Mouse (Mus musculus) embryonic facial prominence, embryonic 11.5 days (tissue): ENCODE measurements around the gene Pmvk. TPM values are rescaled to one million over a fixed set of nuclear protein-coding genes. Genes with fewer than 3 reads are reported as not detected.

Experiments used
- ATAC-seq: fragments of 200-750 bp; cut with Nextera tagmentation; replicated peaks from 2 replicates; pipeline ENCODE4 v1.8.0; 2017; ENCODE audit warnings: low read depth; ENCODE audit not compliant: insufficient number of reproducible peaks, low FRiP score, low TSS enrichment
- DNase-seq: peaks from one replicate; pipeline ENCODE4 v3.0.0-alpha.2; 2015; ENCODE audit warnings: low spot score
- H3K27ac ChIP-seq: fragments of 300-500 bp; sonication (generic); replicated peaks from 2 replicates; pipeline ENCODE4 v1.5.1; 2014; ENCODE audit warnings: mild to moderate bottlenecking, low read depth, low read length, control low read depth
- H3K27me3 ChIP-seq: fragments of 300-500 bp; sonication (generic); 2 replicates; pipeline ENCODE4 v1.6.1; 2014; ENCODE audit warnings: mild to moderate bottlenecking, low read length, moderate library complexity, mixed read lengths; ENCODE audit not compliant: control insufficient read depth, insufficient read depth
- H3K36me3 ChIP-seq: fragments of 300-500 bp; sonication (generic); replicated peaks from 2 replicates; pipeline ENCODE4 v1.6.1; 2014; ENCODE audit warnings: low read depth, mild to moderate bottlenecking, low read length, moderate library complexity, mixed read lengths; ENCODE audit not compliant: control insufficient read depth, insufficient read depth
- H3K4me1 ChIP-seq: fragments of 300-500 bp; sonication (generic); 2 replicates; pipeline ENCODE4 v1.6.1; 2014; ENCODE audit warnings: low read length, mixed read lengths; ENCODE audit not compliant: control insufficient read depth, insufficient read depth
- H3K4me2 ChIP-seq: fragments of 300-500 bp; sonication (generic); 2 replicates; pipeline ENCODE4 v1.6.1; 2014; ENCODE audit warnings: low read depth, mild to moderate bottlenecking, control low read depth, low read length, moderate library complexity
- H3K4me3 ChIP-seq: fragments of 300-500 bp; sonication (generic); 2 replicates; pipeline ENCODE4 v1.5.1; 2014; ENCODE audit warnings: low read depth, low read length, control low read depth
- H3K9ac ChIP-seq: fragments of 300-500 bp; sonication (generic); replicated peaks from 2 replicates; pipeline ENCODE4 v1.6.1; 2014; ENCODE audit warnings: mild to moderate bottlenecking, control low read depth, low read length
- H3K9me3 ChIP-seq: fragments of 300-500 bp; sonication (generic); replicated peaks from 2 replicates; pipeline ENCODE4 v1.6.1; 2016; ENCODE audit warnings: mild to moderate bottlenecking, low read length, inconsistent platforms, mixed read lengths; ENCODE audit not compliant: control insufficient read depth
- WGBS: fragments of 180-500 bp; shearing (Covaris S2); extraction: QIAGEN DNeasy Blood & Tissue Kit; methylation state at CpG from one replicate; pipeline ENCODE4 v1.1.7; 2014; 5-methylcytosine and 5-hydroxymethylcytosine counted together
- polyA plus RNA-seq: library from polyadenylated mRNA; unstranded; fragments of >200 nt; fragmentation: Nextera tagmentation; extraction: Ambion mirVana; gene quantifications from 2 replicates; pipeline ENCODE4 v1.2.1, GENCODE M21; 2014

Pmvk gene
- polyA plus RNA-seq, 1 experiment from 2014 or later: 57.3 TPM

DNA sequence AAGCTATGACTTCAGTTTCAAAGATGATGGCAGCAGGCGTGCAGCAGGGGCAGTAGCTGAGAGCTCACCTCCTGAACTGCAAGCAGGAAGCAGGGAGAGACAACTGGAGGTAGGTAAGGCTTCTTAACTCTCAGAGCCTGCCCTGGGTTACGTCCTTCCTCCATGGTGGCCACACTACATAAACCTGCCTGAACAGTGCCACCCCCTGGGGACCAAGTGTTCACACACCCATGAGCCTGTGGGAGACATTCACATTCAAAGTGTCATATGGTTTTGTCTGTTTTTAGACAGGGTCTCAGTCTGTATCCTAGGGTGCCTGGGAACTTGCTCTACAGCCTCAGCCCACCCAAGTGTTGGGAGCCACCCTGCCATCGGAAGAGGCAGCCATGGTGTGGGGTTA, 36.4 kb downstream of the Pmvk start:
- no peak overlapping the region for H3K4me3 ChIP-seq

DNA sequence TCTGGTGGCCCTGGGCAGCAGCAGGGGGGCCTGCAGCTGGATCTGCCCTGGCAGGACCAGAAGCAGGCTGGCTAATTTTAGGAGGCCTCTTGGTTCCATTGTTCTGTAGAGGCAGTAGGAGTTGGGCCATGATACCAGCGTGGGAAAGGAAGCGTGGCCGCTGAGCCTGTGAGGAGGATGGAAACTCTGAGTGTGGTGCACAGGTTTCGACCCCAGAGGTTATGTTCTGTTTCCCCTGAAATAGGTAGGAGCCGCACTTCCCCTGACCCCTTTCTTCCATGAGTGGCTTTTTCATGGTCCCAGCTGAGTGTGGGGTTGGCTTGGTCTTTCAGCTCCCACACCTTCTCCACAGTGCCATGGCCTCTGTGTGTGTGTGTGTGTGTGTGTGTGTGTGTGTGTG, 37.2 kb downstream of the Pmvk start:
- ATAC-seq (no peak), DNase-seq (no peak)
- Histone ChIP-seq H3K27ac (no peak overlapping the region), H3K4me3 (no peak overlapping the region), H3K9me3 (no peaks in the 10 kb centered on the region), H3K36me3 (no peaks in the 10 kb centered on the region), H3K4me1 (no peaks in the 10 kb centered on the region), H3K27me3 (no peaks in the 10 kb centered on the region), H3K9ac (no peak overlapping the region), H3K4me2 (no peak overlapping the region)
- WGBS: 87% methylated on average over 5 of the region's 5 CpGs

More for the DNA sequence above, 36.4 kb downstream of the Pmvk start:
- no peaks in the 10 kb centered on the region for H3K36me3 ChIP-seq
- H3K9ac ChIP-seq: no peak overlapping the region; the same call in 1 of the 2 replicates
- DNase-seq (no peak), ATAC-seq (no peak)
- no peak overlapping the region for H3K27ac ChIP-seq
- H3K9me3 ChIP-seq: no peaks in the 10 kb centered on the region
- H3K4me1 ChIP-seq: no peaks in the 10 kb centered on the region
- no peak overlapping the region for H3K4me2 ChIP-seq
- H3K27me3 ChIP-seq: no peaks in the 10 kb centered on the region
- 87% methylated on average over 3 of the region's 3 CpGs for WGBS

GRCm38 (mm10) chr3:89492701-89493151, 38.4 kb downstream of the Pmvk start:
- no peaks in the 10 kb centered on the region for H3K27me3 ChIP-seq
- no peaks in the 10 kb centered on the region for H3K9me3 ChIP-seq
- no peak overlapping the region for H3K4me2 ChIP-seq
- WGBS: 39% methylated on average over 8 of the region's 8 CpGs
- no peak overlapping the region for H3K27ac ChIP-seq
- H3K9ac ChIP-seq: no peak overlapping the region
- no peaks in the 10 kb centered on the region for H3K4me1 ChIP-seq
- DNase-seq (peak; percentile 35), ATAC-seq (no peak)
- H3K36me3 ChIP-seq: no peaks in the 10 kb centered on the region
- no peak overlapping the region for H3K4me3 ChIP-seq

- Histone ChIP-seq H3K9ac (no peak overlapping the region), H3K36me3 (no peaks in the 10 kb centered on the region), H3K4me3 (no peak overlapping the region), H3K27ac (no peak overlapping the region), H3K9me3 (no peaks in the 10 kb centered on the region), H3K4me1 (no peaks in the 10 kb centered on the region), H3K27me3 (no peaks in the 10 kb centered on the region), H3K4me2 (no peak overlapping the region)
- DNase-seq: no peak
- WGBS: 89% methylated on average over 5 of the region's 5 CpGs
- ATAC-seq: no peak
These were observed 40.3 kb downstream of the Pmvk start for GRCm38 (mm10) chr3:89494630-89495029.

GRCm38 (mm10) chr3:89496366-89496765, 42.0 kb downstream of the Pmvk start:
- Histone ChIP-seq H3K4me2 (no peak overlapping the region), H3K27me3 (no peaks in the 10 kb centered on the region), H3K4me1 (no peaks in the 10 kb centered on the region), H3K9me3 (no peaks in the 10 kb centered on the region), H3K36me3 (no peaks in the 10 kb centered on the region), H3K4me3 (no peak overlapping the region), H3K9ac (no peak overlapping the region), H3K27ac (no peak overlapping the region)
- 69% methylated on average over 3 of the region's 3 CpGs for WGBS
- ATAC-seq: no peak
- no peak for DNase-seq

DNA sequence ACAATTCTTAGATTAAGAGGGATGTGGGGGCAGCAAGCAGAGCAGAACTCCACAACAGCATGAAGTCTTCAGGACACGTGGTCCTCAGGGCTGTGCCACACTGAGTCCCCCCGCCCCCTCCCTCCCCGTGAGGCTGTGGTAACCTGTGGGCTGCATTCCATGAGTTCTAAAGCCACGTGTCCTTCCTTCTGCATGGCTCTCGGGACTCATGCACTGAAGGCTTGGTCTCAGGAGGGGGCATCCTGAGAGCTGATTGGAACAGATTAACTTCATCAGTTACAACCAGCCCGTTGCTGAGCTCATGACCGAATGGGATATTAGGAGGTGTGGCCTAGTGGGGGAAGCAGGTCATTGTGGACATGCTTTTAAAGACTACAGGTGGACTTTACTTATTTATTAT, 45.4 kb downstream of the Pmvk start:
- Histone ChIP-seq H3K27me3 (no peaks in the 10 kb centered on the region), H3K36me3 (no peaks in the 10 kb centered on the region), H3K9me3 (no peaks in the 10 kb centered on the region), H3K9ac (no peak overlapping the region), H3K27ac (no peak overlapping the region), H3K4me3 (no peak overlapping the region), H3K4me2 (no peak overlapping the region), H3K4me1 (no peaks in the 10 kb centered on the region)
- no peak for DNase-seq
- no peak for ATAC-seq
- 40% methylated on average over 7 of the region's 7 CpGs for WGBS

DNA sequence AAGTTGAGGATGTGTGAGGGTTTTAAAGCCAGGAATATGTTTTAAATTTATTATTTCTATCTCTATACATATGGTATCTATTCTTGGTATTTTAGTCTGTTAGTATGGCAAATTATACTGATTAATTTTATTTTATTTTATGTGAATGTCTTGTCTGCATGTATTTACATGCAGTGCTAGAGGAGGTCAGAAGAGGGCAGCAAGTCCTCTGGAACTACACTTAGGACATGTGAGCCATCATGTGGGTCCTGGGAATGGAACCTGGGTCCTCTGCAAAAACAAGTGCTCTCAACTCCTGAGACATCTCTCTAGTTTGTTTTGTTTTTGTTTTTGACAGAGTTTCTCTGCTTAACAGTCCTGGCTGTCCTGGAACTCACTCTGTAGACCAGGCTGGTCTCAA, 47.1 kb downstream of the Pmvk start:
- no peak overlapping the region for H3K9ac ChIP-seq
- no peak overlapping the region for H3K4me3 ChIP-seq
- no peaks in the 10 kb centered on the region for H3K27me3 ChIP-seq
- H3K4me1 ChIP-seq: no peaks in the 10 kb centered on the region
- H3K4me2 ChIP-seq: no peak overlapping the region
- no peaks in the 10 kb centered on the region for H3K9me3 ChIP-seq
- H3K36me3 ChIP-seq: no peaks in the 10 kb centered on the region
- DNase-seq: no peak
- ATAC-seq: no peak
- H3K27ac ChIP-seq: no peak overlapping the region

GRCm38 (mm10) chr3:89502551-89502950, 48.2 kb downstream of the Pmvk start:
- Histone ChIP-seq H3K4me3 (no peak overlapping the region), H3K9ac (no peak overlapping the region), H3K27ac (no peak overlapping the region), H3K4me1 (no peaks in the 10 kb centered on the region), H3K36me3 (no peaks in the 10 kb centered on the region), H3K9me3 (no peaks in the 10 kb centered on the region), H3K4me2 (no peak overlapping the region), H3K27me3 (no peaks in the 10 kb centered on the region)
- ATAC-seq (no peak), DNase-seq (no peak)
- WGBS: 83% methylated on average over 7 of the region's 7 CpGs
